Mouse (Mus musculus) embryonic facial prominence, embryonic 12.5 days (tissue): Measurements from ENCODE around the gene Itln1. TPM values are rescaled to one million over a fixed set of nuclear protein-coding genes. Genes with fewer than 3 reads are reported as not detected.

Experiments used
- ATAC-seq: fragments of 200-750 bp; cut with Nextera tagmentation; 2 replicates; pipeline ENCODE4 v1.8.0; 2017; ENCODE audit not compliant: insufficient number of reproducible peaks, insufficient read depth, low FRiP score, low TSS enrichment
- H3K27ac ChIP-seq: fragments of 300-500 bp; sonication (generic); 2 replicates; pipeline ENCODE4 v1.5.1; 2016; ENCODE audit warnings: mild to moderate bottlenecking
- H3K27me3 ChIP-seq: fragments of 300-500 bp; sonication (generic); 2 replicates; pipeline ENCODE4 v1.6.1; 2016; ENCODE audit warnings: mild to moderate bottlenecking, moderate library complexity
- H3K36me3 ChIP-seq: fragments of 300-500 bp; sonication (generic); 2 replicates; pipeline ENCODE4 v1.6.1; 2016; ENCODE audit warnings: mild to moderate bottlenecking
- H3K4me1 ChIP-seq: fragments of 300-500 bp; sonication (generic); 2 replicates; pipeline ENCODE4 v1.6.1; 2016
- H3K4me2 ChIP-seq: fragments of 300-500 bp; sonication (generic); replicated peaks from 2 replicates; pipeline ENCODE4 v1.6.1; 2016; ENCODE audit warnings: mild to moderate bottlenecking, moderate library complexity
- H3K4me3 ChIP-seq: fragments of 300-500 bp; sonication (generic); 2 replicates; pipeline ENCODE4 v1.5.1; 2016; ENCODE audit warnings: mild to moderate bottlenecking
- H3K9ac ChIP-seq: fragments of 300-500 bp; sonication (generic); 2 replicates; pipeline ENCODE4 v1.6.1; 2016; ENCODE audit warnings: mild to moderate bottlenecking, moderate library complexity
- H3K9me3 ChIP-seq: fragments of 300-500 bp; sonication (generic); 2 replicates; pipeline ENCODE4 v1.6.1; 2016; ENCODE audit warnings: mild to moderate bottlenecking, moderate library complexity
- WGBS: fragments of 180-500 bp; shearing (Covaris S2); methylation state at CpG from one replicate; pipeline ENCODE4 v1.1.7; 2016; 5-methylcytosine and 5-hydroxymethylcytosine counted together
- polyA plus RNA-seq: library from polyadenylated mRNA; unstranded; fragments of >200 nt; fragmentation: Nextera tagmentation; extraction: Ambion mirVana; gene quantifications from 2 replicates; pipeline ENCODE4 v1.2.1, GENCODE M21; 2016

Itln1 gene
- polyA plus RNA-seq, 1 experiment from 2014 or later = not detected

- no peak overlapping the region for H3K4me2 ChIP-seq
- no peak for ATAC-seq
- H3K36me3 ChIP-seq = no peaks in the 10 kb centered on the region
- no peak overlapping the region for H3K27ac ChIP-seq
- 75% methylated on average over 6 of the region's 6 CpGs for WGBS
- H3K9me3 ChIP-seq = no peaks in the 10 kb centered on the region
- no peaks in the 10 kb centered on the region for H3K4me1 ChIP-seq
- H3K4me3 ChIP-seq = no peak overlapping the region
- H3K9ac ChIP-seq = no peak overlapping the region
- H3K27me3 ChIP-seq = no peaks in the 10 kb centered on the region
Measured at GRCm38 (mm10) chr1:171558407-171558806, 23.3 kb upstream of the Itln1 start.

- H3K9me3 ChIP-seq = no peaks in the 10 kb centered on the region
- no peak overlapping the region for H3K4me3 ChIP-seq
- H3K36me3 ChIP-seq = no peaks in the 10 kb centered on the region
- H3K4me1 ChIP-seq = no peaks in the 10 kb centered on the region
- 82% methylated on average over 2 of the region's 2 CpGs for WGBS
- H3K27ac ChIP-seq = no peak overlapping the region
- H3K4me2 ChIP-seq = no peak overlapping the region
- no peaks in the 10 kb centered on the region for H3K27me3 ChIP-seq
- no peak overlapping the region for H3K9ac ChIP-seq
- no peak for ATAC-seq
Measured at GRCm38 (mm10) chr1:171556366-171556765, 21.3 kb upstream of the Itln1 start.

DNA sequence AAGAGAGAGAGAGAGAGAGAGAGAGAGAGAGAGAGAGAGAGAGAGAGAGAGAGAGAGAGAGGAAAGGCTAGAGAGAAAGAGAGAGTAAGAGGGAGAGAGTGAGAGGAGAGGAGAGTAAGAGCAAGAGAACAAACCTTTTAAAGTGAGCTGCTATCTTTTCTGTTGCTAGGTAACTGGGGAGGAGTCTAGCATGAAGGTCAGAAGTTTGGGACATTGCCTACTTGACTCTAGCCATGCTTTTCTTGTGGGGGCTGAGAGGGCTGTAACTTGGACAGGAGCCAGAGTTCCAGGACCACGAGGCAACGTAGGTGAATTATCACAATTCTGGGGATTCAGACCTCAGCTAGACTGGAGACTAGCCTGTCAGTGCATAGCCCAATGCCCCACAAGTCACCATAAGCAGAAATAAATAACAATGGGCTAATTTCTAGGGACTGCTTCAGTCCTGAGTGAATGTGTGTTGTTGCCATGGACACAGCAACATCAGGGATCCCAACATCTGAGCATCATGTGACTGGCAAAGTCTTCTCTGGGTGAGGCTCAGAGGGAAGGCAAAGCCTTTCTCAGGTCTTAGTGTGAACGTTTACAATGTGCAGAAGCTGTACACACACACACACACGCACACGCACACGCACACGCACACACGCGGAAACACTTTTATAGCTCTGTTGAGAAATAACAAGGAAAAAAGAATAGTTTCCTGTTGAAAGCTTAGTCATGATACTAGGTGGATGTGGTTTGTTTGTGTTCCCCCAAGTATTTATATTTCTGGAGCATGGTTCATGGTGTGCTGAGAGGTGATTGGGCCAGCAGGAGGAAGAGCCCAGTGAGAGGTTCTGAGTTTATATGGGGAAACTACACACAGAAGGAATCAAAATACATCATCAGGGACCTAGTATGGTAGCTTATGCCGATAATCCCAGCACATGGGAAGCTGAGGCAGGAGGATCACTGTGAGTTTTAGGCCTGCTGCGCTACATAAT lies 18.6 kb upstream of the Itln1 start:
- 85% methylated on average over 11 of the region's 11 CpGs for WGBS
- H3K4me2 ChIP-seq = no peak overlapping the region
- no peaks in the 10 kb centered on the region for H3K9me3 ChIP-seq
- H3K4me1 ChIP-seq = no peaks in the 10 kb centered on the region
- H3K4me3 ChIP-seq = no peak overlapping the region
- no peaks in the 10 kb centered on the region for H3K36me3 ChIP-seq
- no peaks in the 10 kb centered on the region for H3K27me3 ChIP-seq
- H3K27ac ChIP-seq = no peak overlapping the region
- H3K9ac ChIP-seq = no peak overlapping the region
- ATAC-seq = no peak

DNA sequence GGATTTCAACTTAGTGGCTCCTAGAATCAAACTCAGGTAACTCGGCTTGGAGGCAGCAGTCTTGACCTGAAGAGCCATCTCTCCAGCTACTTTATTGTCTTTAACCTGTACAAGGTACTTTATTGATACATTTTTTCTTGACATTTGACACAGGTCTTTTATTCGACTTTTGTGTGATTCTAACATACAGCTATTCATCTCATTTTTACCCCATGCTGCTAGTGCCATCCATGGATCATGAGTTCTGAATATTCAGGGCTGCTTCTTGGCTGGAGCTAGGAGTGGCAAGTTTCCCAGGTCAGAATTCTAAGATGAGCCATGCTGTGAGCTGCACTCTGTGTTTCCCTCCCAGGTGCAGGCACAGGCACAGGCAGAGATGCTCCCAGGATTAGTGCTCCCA lies 17.1 kb upstream of the Itln1 start:
- no peak overlapping the region for H3K4me2 ChIP-seq
- 79% methylated on average over 2 of the region's 2 CpGs for WGBS
- H3K9ac ChIP-seq = no peak overlapping the region
- H3K27me3 ChIP-seq = no peaks in the 10 kb centered on the region
- no peaks in the 10 kb centered on the region for H3K9me3 ChIP-seq
- no peaks in the 10 kb centered on the region for H3K36me3 ChIP-seq
- H3K4me3 ChIP-seq = no peak overlapping the region
- H3K4me1 ChIP-seq = no peaks in the 10 kb centered on the region
- H3K27ac ChIP-seq = no peak overlapping the region
- no peak for ATAC-seq

DNA sequence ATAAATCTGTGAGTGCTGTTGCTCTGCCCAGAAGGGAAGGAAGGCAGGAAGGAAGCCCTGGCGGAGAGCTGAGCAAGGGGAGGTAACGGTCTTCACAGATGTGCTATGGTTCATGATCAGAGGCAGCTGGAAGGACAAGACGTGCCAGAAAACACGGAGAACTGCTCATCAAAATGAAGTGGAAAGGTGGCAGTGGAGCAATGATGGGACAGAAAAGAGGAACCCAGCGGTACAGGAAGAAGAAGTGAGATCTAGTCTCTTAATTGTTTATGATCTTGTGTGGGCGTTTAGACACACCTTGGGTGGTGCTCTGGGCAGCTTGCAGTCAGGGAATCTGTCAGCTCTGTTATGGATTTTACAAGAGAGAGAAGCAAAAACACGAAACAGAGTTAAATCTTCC lies 16.2 kb upstream of the Itln1 start:
- Histone ChIP-seq H3K9me3 (no peaks in the 10 kb centered on the region), H3K36me3 (no peaks in the 10 kb centered on the region), H3K27ac (no peak overlapping the region), H3K4me2 (no peak overlapping the region), H3K9ac (no peak overlapping the region), H3K4me3 (no peak overlapping the region), H3K4me1 (no peaks in the 10 kb centered on the region), H3K27me3 (no peaks in the 10 kb centered on the region)
- no peak for ATAC-seq
- 82% methylated on average over 7 of the region's 7 CpGs for WGBS

DNA sequence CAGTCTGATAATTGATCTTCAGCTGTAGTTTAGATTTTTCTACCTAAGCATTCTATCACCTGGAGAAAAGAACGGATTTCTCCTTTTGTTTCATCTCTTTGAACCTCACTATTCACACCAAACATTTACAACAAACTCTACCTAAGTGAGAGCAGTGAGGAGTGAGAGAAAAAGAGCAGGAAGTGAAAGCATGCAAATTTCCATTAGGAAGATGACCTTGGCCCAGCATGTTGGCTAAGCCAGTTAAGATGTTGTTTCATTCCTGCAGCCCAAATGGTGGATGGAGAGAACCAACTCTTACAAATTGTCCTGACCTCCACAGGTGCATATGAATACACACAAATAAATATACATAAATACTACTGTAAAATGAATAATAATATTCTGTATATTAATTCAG lies 5.6 kb upstream of the Itln1 start:
- Histone ChIP-seq H3K27me3 (no peaks in the 10 kb centered on the region), H3K9me3 (peaks cover 8% of the 10 kb centered on the region; the same call in 1 of the 2 replicates), H3K36me3 (no peaks in the 10 kb centered on the region), H3K9ac (no peak overlapping the region), H3K4me3 (no peak overlapping the region), H3K27ac (no peak overlapping the region), H3K4me2 (no peak overlapping the region), H3K4me1 (no peaks in the 10 kb centered on the region)
- no peak for ATAC-seq
- WGBS = 85% methylated on average over 1 of the region's 1 CpGs

- Histone ChIP-seq H3K4me1 (no peaks in the 10 kb centered on the region), H3K27ac (no peak overlapping the region), H3K4me2 (no peak overlapping the region), H3K27me3 (no peaks in the 10 kb centered on the region), H3K36me3 (no peaks in the 10 kb centered on the region), H3K9ac (no peak overlapping the region), H3K4me3 (no peak overlapping the region), H3K9me3 (peaks cover 3% of the 10 kb centered on the region; the same call in 1 of the 2 replicates)
- ATAC-seq = no peak
Measured at GRCm38 (mm10) chr1:171534557-171534956, 537 bp downstream of the Itln1 start.

- 58% methylated on average over 2 of the region's 2 CpGs for WGBS
Measured at GRCm38 (mm10) chr1:171532830-171533229, 2.3 kb downstream of the Itln1 start.

GRCm38 (mm10) chr1:171531367-171531766 lies 3.7 kb downstream of the Itln1 start:
- Histone ChIP-seq H3K4me1 (no peaks in the 10 kb centered on the region), H3K27me3 (no peaks in the 10 kb centered on the region), H3K36me3 (no peaks in the 10 kb centered on the region), H3K9ac (no peak overlapping the region), H3K4me3 (no peak overlapping the region), H3K4me2 (no peak overlapping the region), H3K27ac (no peak overlapping the region), H3K9me3 (no peaks in the 10 kb centered on the region)
- no peak for ATAC-seq
- WGBS = 84% methylated on average over 4 of the region's 4 CpGs

More at GRCm38 (mm10) chr1:171532830-171533229, 2.3 kb downstream of the Itln1 start:
- no peaks in the 10 kb centered on the region for H3K27me3 ChIP-seq
- no peaks in the 10 kb centered on the region for H3K36me3 ChIP-seq
- H3K9me3 ChIP-seq = no peaks in the 10 kb centered on the region
- H3K4me1 ChIP-seq = no peaks in the 10 kb centered on the region
- H3K4me3 ChIP-seq = no peak overlapping the region
- H3K27ac ChIP-seq = no peak overlapping the region
- no peak overlapping the region for H3K4me2 ChIP-seq
- ATAC-seq = no peak
- no peak overlapping the region for H3K9ac ChIP-seq

GRCm38 (mm10) chr1:171515557-171515956 lies 19.5 kb downstream of the Itln1 start:
- Histone ChIP-seq H3K27ac (no peak overlapping the region), H3K4me1 (no peaks in the 10 kb centered on the region), H3K4me2 (no peak overlapping the region), H3K9ac (no peak overlapping the region), H3K36me3 (no peaks in the 10 kb centered on the region), H3K9me3 (no peaks in the 10 kb centered on the region), H3K27me3 (no peaks in the 10 kb centered on the region), H3K4me3 (no peak overlapping the region)
- no peak for ATAC-seq
- WGBS = 88% methylated on average over 4 of the region's 4 CpGs

DNA sequence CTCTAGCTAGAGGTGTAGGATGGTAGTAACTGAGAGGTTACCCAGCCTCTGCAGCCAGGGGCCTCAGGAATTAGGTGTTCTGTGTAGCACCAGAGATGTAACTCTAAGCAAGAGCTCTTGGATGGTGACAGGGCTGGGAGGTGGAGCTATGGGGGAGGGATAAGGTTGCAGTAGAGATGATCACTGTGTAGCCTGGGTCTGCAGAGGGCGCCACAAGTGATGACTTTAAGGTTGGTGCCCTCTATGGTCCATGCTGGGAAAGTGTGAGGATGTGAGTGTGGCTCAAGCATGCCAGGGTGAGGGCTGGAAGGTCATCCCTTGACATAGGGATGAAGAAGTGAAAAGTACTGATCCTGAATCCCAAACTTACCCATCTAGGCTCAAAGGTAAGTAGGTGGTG lies 20.1 kb downstream of the Itln1 start:
- Histone ChIP-seq H3K36me3 (no peaks in the 10 kb centered on the region), H3K4me1 (no peaks in the 10 kb centered on the region), H3K27ac (no peak overlapping the region), H3K9ac (no peak overlapping the region), H3K27me3 (no peaks in the 10 kb centered on the region), H3K9me3 (no peaks in the 10 kb centered on the region), H3K4me3 (no peak overlapping the region), H3K4me2 (no peak overlapping the region)
- no peak for ATAC-seq
- WGBS = 0% methylated on average over 1 of the region's 1 CpGs

- no peaks in the 10 kb centered on the region for H3K4me1 ChIP-seq
- H3K4me3 ChIP-seq = no peak overlapping the region
- H3K27me3 ChIP-seq = no peaks in the 10 kb centered on the region
- H3K36me3 ChIP-seq = no peaks in the 10 kb centered on the region
- WGBS = 92% methylated on average over 1 of the region's 1 CpGs
- H3K9ac ChIP-seq = no peak overlapping the region
- no peak for ATAC-seq
- no peaks in the 10 kb centered on the region for H3K9me3 ChIP-seq
- H3K4me2 ChIP-seq = no peak overlapping the region
- H3K27ac ChIP-seq = no peak overlapping the region
Measured at GRCm38 (mm10) chr1:171513760-171514159, 21.3 kb downstream of the Itln1 start.
